Mouse (Mus musculus) stomach, postnatal 0 days (tissue): ENCODE results near the gene Mgll.

Experiments used
- CTCF ChIP-seq: IDR thresholded peaks from 2 replicates; pipeline ENCODE4 v1.5.1; 2016; ENCODE audit warnings: antibody characterized with exemption, low read depth, mild to moderate bottlenecking, moderate library complexity
- EP300 ChIP-seq: optimal IDR thresholded peaks from 2 replicates; pipeline ENCODE3; 2016; ENCODE audit warnings: antibody characterized with exemption

DNA sequence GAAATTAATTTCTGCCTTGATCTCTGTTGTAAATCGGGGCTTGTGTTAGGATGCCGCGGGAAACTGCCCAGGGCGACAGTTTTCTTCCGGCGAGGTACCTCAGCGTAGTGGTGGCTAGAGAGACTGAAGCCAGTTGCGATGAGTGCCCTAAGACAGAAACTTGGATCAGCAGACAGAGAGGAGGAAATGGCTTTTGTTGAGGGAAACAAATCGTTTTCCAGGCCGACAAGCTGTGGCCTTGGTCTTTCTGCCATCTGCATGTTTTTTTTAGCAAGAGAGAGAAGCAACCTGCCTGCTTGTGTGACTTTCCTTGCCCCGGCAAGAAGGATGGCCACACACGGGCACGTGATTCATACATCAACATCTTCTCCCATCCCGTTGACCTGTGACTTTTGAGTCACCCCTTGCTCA, 70.4 kb downstream of the Mgll start:
- no peak for TF ChIP-seq CTCF
- no peak for TF ChIP-seq EP300
